Mouse (Mus musculus): ENCODE data around the gene Gm867. TPM values are rescaled to one million over a fixed set of nuclear protein-coding genes. Genes with fewer than 3 reads are reported as not detected.

The Gm867 gene
- polyA plus RNA-seq, 1 experiment from 2014 or later = not detected

- no peak for ATAC-seq
- Histone ChIP-seq H3K4me3 (ENCODE audit: low read depth, low read length) (no peak overlapping the region), H3K4me2 (replicated peaks; ENCODE audit: low read depth) (no peak overlapping the region), H3K4me1 (replicated peaks; ENCODE audit: control insufficient read depth, insufficient read depth, low read length) (no peaks in the 10 kb centered on the region), H3K36me3 (ENCODE audit: control insufficient read depth, insufficient read depth) (no peaks in the 10 kb centered on the region), H3K9me3 (ENCODE audit: control insufficient read depth) (no peaks in the 10 kb centered on the region), H3K27ac (ENCODE audit: low read depth, low read length) (no peak overlapping the region), H3K27me3 (replicated peaks; ENCODE audit: control insufficient read depth, insufficient read depth, low read length) (no peaks in the 10 kb centered on the region), H3K9ac (ENCODE audit: low read depth, low read length) (no peak overlapping the region)
- TF ChIP-seq CTCF (IDR thresholded peaks at IDR 0.05; ENCODE audit: low read depth) = no peak
- 48% methylated on average over 10 of the region's 10 CpGs for WGBS
These were observed 2.4 kb downstream of the Gm867 start for GRCm38 (mm10) chr10:75937851-75938643.

- H3K4me3 ChIP-seq (ENCODE audit: low read depth, low read length) = no peak overlapping the region
- peaks cover 2% of the 10 kb centered on the region; the same call in 1 of the 2 replicates for H3K27me3 ChIP-seq (replicated peaks; ENCODE audit: control insufficient read depth, insufficient read depth, low read length)
- 54% methylated on average over 18 of the region's 18 CpGs for WGBS
- no peaks in the 10 kb centered on the region; the same call in 1 of the 2 replicates for H3K4me1 ChIP-seq (replicated peaks; ENCODE audit: control insufficient read depth, insufficient read depth, low read length)
- H3K27ac ChIP-seq (ENCODE audit: low read depth, low read length) = no peak overlapping the region
- H3K9ac ChIP-seq (ENCODE audit: low read depth, low read length) = no peak overlapping the region
- no peak for TF ChIP-seq CTCF (IDR thresholded peaks at IDR 0.05; ENCODE audit: low read depth)
- no peaks in the 10 kb centered on the region for H3K9me3 ChIP-seq (ENCODE audit: control insufficient read depth)
- no peak for ATAC-seq
- H3K4me2 ChIP-seq (replicated peaks; ENCODE audit: low read depth) = peak overlapping the region; percentile 85
- H3K36me3 ChIP-seq (ENCODE audit: control insufficient read depth, insufficient read depth) = no peaks in the 10 kb centered on the region
These were observed 3.4 kb downstream of the Gm867 start for GRCm38 (mm10) chr10:75936909-75937667.

- H3K36me3 ChIP-seq (ENCODE audit: control insufficient read depth, insufficient read depth) = no peaks in the 10 kb centered on the region
- TF ChIP-seq CTCF (IDR thresholded peaks at IDR 0.05; ENCODE audit: low read depth) = no peak
- ATAC-seq = peak; percentile 83
- 0 out of 2 replicates have a peak within 1 kb of the TSS, but pooled peaks have one; percentile 37 for H3K27ac ChIP-seq (ENCODE audit: low read depth, low read length)
- H3K9me3 ChIP-seq (ENCODE audit: control insufficient read depth) = no peaks in the 10 kb centered on the region
- 2% methylated on average over 51 of the region's 51 CpGs for WGBS
- peak within 1 kb of the TSS; percentile 85 for H3K4me2 ChIP-seq (replicated peaks; ENCODE audit: low read depth)
- peak within 1 kb of the TSS; percentile 62 for H3K4me3 ChIP-seq (ENCODE audit: low read depth, low read length)
- H3K9ac ChIP-seq (ENCODE audit: low read depth, low read length) = peak within 1 kb of the TSS; percentile 53
- H3K27me3 ChIP-seq (replicated peaks; ENCODE audit: control insufficient read depth, insufficient read depth, low read length) = peaks cover 11% of the 10 kb centered on the region; the same call in 1 of the 2 replicates
- no peaks in the 10 kb centered on the region; the same call in 1 of the 2 replicates for H3K4me1 ChIP-seq (replicated peaks; ENCODE audit: control insufficient read depth, insufficient read depth, low read length)
These were observed 4.6 kb downstream of the Gm867 start, which contains the start of gene Mmp11 for GRCm38 (mm10) chr10:75935680-75936541. Gene Mmp11 (minus strand): TSS chr10:75936496.

GRCm38 (mm10) chr10:75934991-75935390 is 5.5 kb downstream of the Gm867 start:
- no peaks in the 10 kb centered on the region for H3K36me3 ChIP-seq (ENCODE audit: control insufficient read depth, insufficient read depth)
- no peak overlapping the region for H3K27ac ChIP-seq (ENCODE audit: low read depth, low read length)
- 54% methylated on average over 1 of the region's 1 CpGs for WGBS
- H3K4me2 ChIP-seq (replicated peaks; ENCODE audit: low read depth) = peak overlapping the region; percentile 85
- H3K27me3 ChIP-seq (replicated peaks; ENCODE audit: control insufficient read depth, insufficient read depth, low read length) = peaks cover 11% of the 10 kb centered on the region; the same call in 1 of the 2 replicates
- peak overlapping the region; percentile 62 for H3K4me3 ChIP-seq (ENCODE audit: low read depth, low read length)
- no peaks in the 10 kb centered on the region; the same call in 1 of the 2 replicates for H3K4me1 ChIP-seq (replicated peaks; ENCODE audit: control insufficient read depth, insufficient read depth, low read length)
- no peak for TF ChIP-seq CTCF (IDR thresholded peaks at IDR 0.05; ENCODE audit: low read depth)
- H3K9ac ChIP-seq (ENCODE audit: low read depth, low read length) = no peak overlapping the region; the same call in 1 of the 2 replicates
- no peaks in the 10 kb centered on the region for H3K9me3 ChIP-seq (ENCODE audit: control insufficient read depth)
- ATAC-seq = no peak

- H3K9ac ChIP-seq (ENCODE audit: low read depth, low read length) = peak within 1 kb of the TSS; percentile 57
- WGBS = 46% methylated on average over 6 of the region's 6 CpGs
- no peak for ATAC-seq
- H3K36me3 ChIP-seq (ENCODE audit: control insufficient read depth, insufficient read depth) = no peaks in the 10 kb centered on the region
- H3K4me2 ChIP-seq (replicated peaks; ENCODE audit: low read depth) = peak within 1 kb of the TSS; percentile 87
- no peak within 1 kb of the TSS for H3K27ac ChIP-seq (ENCODE audit: low read depth, low read length)
- no peaks in the 10 kb centered on the region; the same call in 1 of the 2 replicates for H3K4me1 ChIP-seq (replicated peaks; ENCODE audit: control insufficient read depth, insufficient read depth, low read length)
- H3K9me3 ChIP-seq (ENCODE audit: control insufficient read depth) = no peaks in the 10 kb centered on the region
- TF ChIP-seq CTCF (IDR thresholded peaks at IDR 0.05; ENCODE audit: low read depth) = no peak
- peak within 1 kb of the TSS; percentile 53 for H3K4me3 ChIP-seq (ENCODE audit: low read depth, low read length)
- peaks cover 11% of the 10 kb centered on the region; the same call in 1 of the 2 replicates for H3K27me3 ChIP-seq (replicated peaks; ENCODE audit: control insufficient read depth, insufficient read depth, low read length)
These were observed 7.6 kb downstream of the Gm867 start, which contains the start of gene Chchd10 for GRCm38 (mm10) chr10:75932891-75933290. Gene Chchd10 (plus strand): TSS chr10:75933130.

All from intestine, postnatal 0 days (tissue).